Comparison of ENCODE assay signal across 8 mouse cellular contexts in genomic region chr5:115011217-115011518, GRCm38 (mm10). TPM values are rescaled to one million over a fixed set of nuclear protein-coding genes. Genes with fewer than 3 reads are reported as not detected.
DNase-seq lines count a peak whose midpoint lies in the region; ATAC-seq and TF ChIP-seq lines count a peak whose summit lies in the region.
"Had no signal": no experiment of that assay in that cellular context is flagged by ENCODE, and none has a peak within 500 bp of the region (broad histone marks: within the 10 kb centered on the region; RNA-seq: fewer than 3 reads in every experiment).

No protein-coding gene starts in this region.

- peak overlapping the region; percentile 89 for H3K4me2 ChIP-seq in lung, embryonic 15.5 days
- H3K4me2 ChIP-seq in intestine, postnatal 0 days (replicated peaks; ENCODE audit: low read depth) = peak overlapping the region; percentile 86
- H3K4me2 ChIP-seq in neural tube, embryonic 15.5 days = peak overlapping the region; percentile 94

- ATAC-seq in lung, embryonic 15.5 days (ENCODE audit: borderline replicate concordance, extremely low read depth, low FRiP score, low TSS enrichment) = peak; percentile 51; the same call in 1 of the 2 replicates
- ATAC-seq in intestine, postnatal 0 days = peak; percentile 55
- ATAC-seq in neural tube, embryonic 15.5 days (ENCODE audit: low FRiP score) = peak; percentile 40; the same call in 1 of the 2 replicates
- no peak for ATAC-seq in erythroid progenitor cell, adult 5-6 weeks (replicated peaks; ENCODE audit: low FRiP score, poor library complexity, severe bottlenecking)

- H3K27me3 ChIP-seq in lung, embryonic 15.5 days = no peaks in the 10 kb centered on the region
- H3K27me3 ChIP-seq in intestine, postnatal 0 days (replicated peaks; ENCODE audit: control insufficient read depth, insufficient read depth, low read length) = no peaks in the 10 kb centered on the region
- H3K27me3 ChIP-seq in neural tube, embryonic 15.5 days (replicated peaks) = no peaks in the 10 kb centered on the region

- H3K9ac ChIP-seq in lung, embryonic 15.5 days = peak overlapping the region; percentile 96
- peak overlapping the region; percentile 99 for H3K9ac ChIP-seq in intestine, postnatal 0 days (ENCODE audit: low read depth, low read length)
- peak overlapping the region; percentile 93 for H3K9ac ChIP-seq in neural tube, embryonic 15.5 days (replicated peaks)

- H3K27ac ChIP-seq in lung, embryonic 15.5 days = peak overlapping the region; percentile 85
- no peak overlapping the region for H3K27ac ChIP-seq in embryonic fibroblast, embryonic 13.5 days (ENCODE audit: insufficient read depth, low read length)
- peak overlapping the region; percentile 93 for H3K27ac ChIP-seq in intestine, postnatal 0 days (ENCODE audit: low read depth, low read length)
- peak overlapping the region; percentile 96 for H3K27ac ChIP-seq in neural tube, embryonic 15.5 days (replicated peaks)

- DNase-seq in lung, postnatal 25 days (ENCODE audit: low spot score) = no peak
- DNase-seq in spleen, postnatal 36 days (ENCODE audit: low spot score in 2 of 2) = no peak

- peak overlapping the region; percentile 100 for H3K4me3 ChIP-seq in lung, embryonic 15.5 days
- peak overlapping the region; percentile 66 for H3K4me3 ChIP-seq in embryonic fibroblast, embryonic 13.5 days (ENCODE audit: insufficient read depth, low read length)
- peak overlapping the region; percentile 100 for H3K4me3 ChIP-seq in intestine, postnatal 0 days (ENCODE audit: low read depth, low read length)
- peak overlapping the region; percentile 93 for H3K4me3 ChIP-seq in neural tube, embryonic 15.5 days (replicated peaks)

- TF ChIP-seq POLR2A in embryonic fibroblast, embryonic 13.5 days (IDR thresholded peaks at IDR 0.05; ENCODE audit: low read depth, low read length) = no peak

- H3K9me3 ChIP-seq in lung, embryonic 15.5 days = no peaks in the 10 kb centered on the region
- no peaks in the 10 kb centered on the region for H3K9me3 ChIP-seq in intestine, postnatal 0 days (ENCODE audit: control insufficient read depth)
- H3K9me3 ChIP-seq in neural tube, embryonic 15.5 days (replicated peaks) = no peaks in the 10 kb centered on the region

- H3K36me3 ChIP-seq in lung, embryonic 15.5 days = no peaks in the 10 kb centered on the region
- no peaks in the 10 kb centered on the region for H3K36me3 ChIP-seq in intestine, postnatal 0 days (ENCODE audit: control insufficient read depth, insufficient read depth)
- H3K36me3 ChIP-seq in neural tube, embryonic 15.5 days = no peaks in the 10 kb centered on the region

- 0% methylated on average over 21 of the region's 57 CpGs for WGBS in lung, embryonic 15.5 days
- WGBS in intestine, postnatal 0 days = under 1% methylated on average over 45 of the region's 57 CpGs
- 0% methylated on average over 21 of the region's 57 CpGs for WGBS in neural tube, embryonic 15.5 days

- TF ChIP-seq CTCF in embryonic fibroblast, embryonic 13.5 days (IDR thresholded peaks at IDR 0.05; ENCODE audit: borderline replicate concordance, insufficient read depth, low read length) = no peak
- TF ChIP-seq CTCF in intestine, postnatal 0 days (IDR thresholded peaks at IDR 0.05; ENCODE audit: low read depth) = no peak

- peaks cover 36% of the 10 kb centered on the region for H3K4me1 ChIP-seq in lung, embryonic 15.5 days
- H3K4me1 ChIP-seq in embryonic fibroblast, embryonic 13.5 days (ENCODE audit: control insufficient read depth, insufficient read depth, low read length) = peaks cover 12% of the 10 kb centered on the region
- H3K4me1 ChIP-seq in intestine, postnatal 0 days (replicated peaks; ENCODE audit: control insufficient read depth, insufficient read depth, low read length) = peaks cover 5% of the 10 kb centered on the region; the same call in 1 of the 2 replicates
- peaks cover 47% of the 10 kb centered on the region for H3K4me1 ChIP-seq in neural tube, embryonic 15.5 days

RNA-seq across cellular contexts. Expression of gene Sppl3, which starts 0.2 kb away (rescaled TPM):
- 19.0 and 25.2 TPM in 2 replicates for polyA plus RNA-seq in lung, embryonic 15.5 days (2015; fragmentation: Nextera tagmentation; extraction: Ambion mirVana)
- 72.7 and 85.3 TPM in 2 replicates for polyA plus RNA-seq in embryonic fibroblast, embryonic 13.5 days (2011; ENCODE audit: insufficient read length, low read depth, missing spikeins)
- 19.5 and 20.8 TPM in 2 replicates for polyA plus RNA-seq in intestine, postnatal 0 days (2015; fragmentation: Nextera tagmentation; extraction: Ambion mirVana)
- 18.2 and 30.9 TPM in 2 replicates for polyA plus RNA-seq in neural tube, embryonic 15.5 days (2015; fragmentation: Nextera tagmentation; extraction: Ambion mirVana)
- 69.2 and 99.5 TPM in 2 replicates for total RNA-seq in erythroid progenitor cell, adult 5-6 weeks (2015; ENCODE audit: low replicate concordance)
- total RNA-seq in erythroid progenitor cell, adult 5-6 weeks (2017; ENCODE audit: low replicate concordance) = 73.7 and 92.4 TPM in 2 replicates

RNA-seq across cellular contexts. Expression of gene Hnf1a, which starts 40.3 kb away (rescaled TPM):
- 0.15 TPM in 1 of 2 replicates, not detected in the other for polyA plus RNA-seq in lung, embryonic 15.5 days (2015; fragmentation: Nextera tagmentation; extraction: Ambion mirVana)
- not detected in 2 replicates for polyA plus RNA-seq in embryonic fibroblast, embryonic 13.5 days (2011; ENCODE audit: insufficient read length, low read depth, missing spikeins)
- 15.9 and 16.1 TPM in 2 replicates for polyA plus RNA-seq in intestine, postnatal 0 days (2015; fragmentation: Nextera tagmentation; extraction: Ambion mirVana)
- 0.05 and 1.6 TPM in 2 replicates for polyA plus RNA-seq in neural tube, embryonic 15.5 days (2015; fragmentation: Nextera tagmentation; extraction: Ambion mirVana)
- not detected in 2 replicates for total RNA-seq in erythroid progenitor cell, adult 5-6 weeks (2015; ENCODE audit: low replicate concordance)
- total RNA-seq in erythroid progenitor cell, adult 5-6 weeks (2017; ENCODE audit: low replicate concordance) = not detected in 2 replicates
- total RNA-seq: common myeloid progenitor, adult 5-6 weeks had no signal
